Mouse (Mus musculus): Measurements from ENCODE around the gene Msmb.

- no peak for TF ChIP-seq CTCF (IDR thresholded peaks at IDR 0.05; ENCODE audit: borderline replicate concordance, insufficient read depth, low read depth, low read length)
- no peak for TF ChIP-seq POLR2A (IDR thresholded peaks at IDR 0.05; ENCODE audit: borderline replicate concordance, insufficient read depth, low read length)
Observed at GRCm38 (mm10) chr14:32097691-32098090, 44.1 kb upstream of the Msmb start.

Measured in cerebellum, adult 2 months (tissue).